Mouse (Mus musculus) hindbrain, postnatal 0 days (tissue): ENCODE results near the gene Rtl3. TPM values are rescaled to one million over a fixed set of nuclear protein-coding genes. Genes with fewer than 3 reads are reported as not detected.

ENCODE experiments used
- ATAC-seq: fragments of 200-750 bp; cut with Nextera tagmentation; 2 replicates; pipeline ENCODE4 v1.8.0; 2017; ENCODE audit warnings: mild to moderate bottlenecking, moderate TSS enrichment, moderate library complexity
- DNase-seq: peaks from one replicate; pipeline ENCODE4 v3.0.0-alpha.2; 2015; ENCODE audit warnings: low spot score
- H3K27ac ChIP-seq: fragments of 300-500 bp; sonication (generic); 2 replicates; pipeline ENCODE4 v1.5.1; 2014; ENCODE audit warnings: mild to moderate bottlenecking
- H3K27me3 ChIP-seq: fragments of 300-500 bp; sonication (generic); 2 replicates; pipeline ENCODE4 v1.6.1; 2014; ENCODE audit warnings: low read length, mixed read lengths; ENCODE audit not compliant: insufficient read depth
- H3K36me3 ChIP-seq: fragments of 300-500 bp; sonication (generic); 2 replicates; pipeline ENCODE4 v1.6.1; 2014; ENCODE audit warnings: low read length, mixed read lengths; ENCODE audit not compliant: insufficient read depth
- H3K4me1 ChIP-seq: fragments of 300-500 bp; sonication (generic); 2 replicates; pipeline ENCODE4 v1.6.1; 2014; ENCODE audit warnings: antibody characterized with exemption, low read length, mixed read lengths; ENCODE audit not compliant: insufficient read depth
- H3K4me2 ChIP-seq: fragments of 300-500 bp; sonication (generic); 2 replicates; pipeline ENCODE4 v1.6.1; 2014; ENCODE audit warnings: low read depth, mild to moderate bottlenecking, low read length, moderate library complexity, mixed read lengths
- H3K4me3 ChIP-seq: fragments of 300-500 bp; sonication (generic); 2 replicates; pipeline ENCODE4 v1.5.1; 2014; ENCODE audit warnings: low read length
- H3K9ac ChIP-seq: fragments of 300-500 bp; sonication (generic); replicated peaks from 2 replicates; pipeline ENCODE4 v1.6.1; 2014; ENCODE audit warnings: mild to moderate bottlenecking, low read length, moderate library complexity, mixed read lengths
- H3K9me3 ChIP-seq: fragments of 300-500 bp; sonication (generic); 2 replicates; pipeline ENCODE4 v1.6.1; 2016; ENCODE audit warnings: low read length, mixed read lengths
- CTCF ChIP-seq: IDR thresholded peaks from 2 replicates; pipeline ENCODE4 v1.5.1; 2016; ENCODE audit warnings: antibody characterized with exemption, control low read depth, low read depth
- WGBS: fragments of 180-500 bp; shearing (Covaris S2); extraction: QIAGEN DNeasy Blood & Tissue Kit; methylation state at CpG from one replicate; pipeline ENCODE4 v1.1.7; 2014; 5-methylcytosine and 5-hydroxymethylcytosine counted together
- polyA plus RNA-seq: library from polyadenylated mRNA; unstranded; fragments of >200 nt; fragmentation: Nextera tagmentation; extraction: Ambion mirVana; gene quantifications from 2 replicates; pipeline ENCODE4 v1.2.1, GENCODE M21; 2015
- total RNA-seq: library from RNA; depleted of rRNA; stranded (reverse); fragments of >200 nt; gene quantifications from 2 replicates; pipeline ENCODE4 v1.2.3, GENCODE M21; 2014; rRNA removed

Gene Rtl3
- total and polyA plus RNA-seq, 2 experiments from 2014 or later, result 0.56 to 1.5 TPM

DNA sequence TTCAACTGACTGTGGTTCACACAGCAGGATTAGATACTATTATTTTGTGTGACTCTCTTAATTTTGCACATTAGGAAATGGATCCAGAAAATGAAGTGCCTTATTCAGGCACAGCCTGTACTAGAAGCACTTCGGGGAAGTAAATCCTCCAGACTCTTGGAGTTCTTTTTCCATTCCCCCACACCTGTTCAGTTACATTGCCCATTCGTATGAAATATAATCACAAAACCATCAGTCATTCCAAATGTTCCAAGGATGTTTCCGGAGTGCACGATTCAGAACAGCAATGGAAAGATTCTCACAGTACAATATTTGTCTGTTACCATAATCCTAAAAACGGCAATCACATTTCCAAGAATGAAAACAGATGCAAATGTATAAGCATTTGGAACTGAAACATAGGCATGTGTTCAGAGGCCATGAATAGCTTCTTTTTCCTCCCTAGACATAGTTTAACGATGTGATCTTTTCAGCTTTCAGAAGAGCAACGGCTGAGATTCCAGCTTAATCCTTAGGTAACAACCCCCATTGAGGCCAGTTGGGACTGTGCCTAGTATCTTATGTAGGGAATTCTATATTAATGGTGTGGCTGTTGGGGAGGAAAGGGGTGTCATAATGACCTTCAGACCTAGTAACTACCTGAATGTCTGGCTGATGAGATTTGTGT is 30.8 kb downstream of the Rtl3 start:
- WGBS, result 65% methylated on average over 7 of the region's 7 CpGs
- H3K4me3 ChIP-seq, result no peak overlapping the region
- no peaks in the 10 kb centered on the region for H3K9me3 ChIP-seq
- DNase-seq, result no peak
- H3K36me3 ChIP-seq, result no peaks in the 10 kb centered on the region
- no peak for ATAC-seq
- H3K27me3 ChIP-seq, result no peaks in the 10 kb centered on the region
- no peak for TF ChIP-seq CTCF
- H3K9ac ChIP-seq, result no peak overlapping the region
- H3K27ac ChIP-seq, result no peak overlapping the region
- no peak overlapping the region for H3K4me2 ChIP-seq
- no peaks in the 10 kb centered on the region for H3K4me1 ChIP-seq

DNA sequence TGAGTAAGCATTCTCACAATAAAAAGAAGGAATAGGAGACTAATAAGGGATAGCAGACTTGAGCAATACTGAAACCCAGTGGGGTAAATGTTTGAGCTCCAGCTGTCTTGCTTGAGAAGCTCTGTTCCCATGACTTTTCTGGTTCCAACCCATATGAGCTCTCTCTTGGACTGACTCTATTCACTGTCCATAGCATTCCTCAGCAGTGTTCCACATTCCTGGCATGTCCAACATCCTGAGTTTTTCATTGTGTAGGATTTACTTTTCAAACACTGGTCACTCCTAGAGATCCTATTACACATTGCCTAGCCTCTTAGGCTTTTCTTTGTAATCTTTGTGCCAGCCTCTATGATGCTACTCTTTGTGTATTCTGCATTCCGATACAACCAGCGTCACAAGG is 36.1 kb downstream of the Rtl3 start:
- H3K4me3 ChIP-seq, result no peak overlapping the region
- H3K27me3 ChIP-seq, result no peaks in the 10 kb centered on the region
- WGBS, result 56% methylated on average over 2 of the region's 2 CpGs
- no peaks in the 10 kb centered on the region for H3K36me3 ChIP-seq
- H3K4me2 ChIP-seq, result no peak overlapping the region
- H3K9ac ChIP-seq, result no peak overlapping the region
- TF ChIP-seq CTCF, result no peak
- ATAC-seq (no peak), DNase-seq (no peak)
- no peaks in the 10 kb centered on the region for H3K9me3 ChIP-seq
- H3K27ac ChIP-seq, result no peak overlapping the region
- H3K4me1 ChIP-seq, result no peaks in the 10 kb centered on the region

DNA sequence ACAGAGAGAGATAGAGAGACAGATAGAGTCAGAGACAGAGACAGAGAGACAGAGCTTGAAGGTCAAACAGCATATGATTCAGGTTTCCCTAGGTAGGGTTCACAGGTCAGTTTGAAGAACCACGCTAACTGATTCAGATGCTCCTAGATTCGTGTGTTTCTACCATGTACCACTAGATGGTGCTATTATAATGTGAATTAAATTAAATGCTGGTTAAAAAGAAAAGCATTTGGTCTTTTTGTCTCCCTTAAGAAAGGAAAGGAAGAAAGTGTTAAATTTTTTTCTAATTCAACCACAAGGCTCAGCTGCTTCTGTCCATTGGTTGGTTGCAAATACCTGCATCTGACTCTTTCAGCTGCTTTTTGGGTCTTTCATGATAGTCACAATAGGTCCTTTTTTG is 45.8 kb downstream of the Rtl3 start:
- DNase-seq, result peak; percentile 67
- H3K4me2 ChIP-seq, result no peak overlapping the region

More for the DNA sequence above, 45.8 kb downstream of the Rtl3 start:
- peak; percentile 62 for TF ChIP-seq CTCF
- 6% methylated on average over 2 of the region's 2 CpGs for WGBS
- Histone ChIP-seq H3K4me3 (no peak overlapping the region), H3K9ac (no peak overlapping the region), H3K27me3 (no peaks in the 10 kb centered on the region), H3K27ac (no peak overlapping the region), H3K4me1 (no peaks in the 10 kb centered on the region), H3K36me3 (no peaks in the 10 kb centered on the region), H3K9me3 (no peaks in the 10 kb centered on the region)
- ATAC-seq, result no peak

Other genes with a start within 250 kb of the Rtl3 start
- gene Cysltr1, start 237.0 kb downstream of the Rtl3 start, total RNA-seq, result 0.63 TPM in 1 of 2 replicates, not detected in the other
- 0.77 and 0.79 TPM in 2 replicates for gene Cysltr1, start 237.0 kb downstream of the Rtl3 start, polyA plus RNA-seq
- gene Lpar4, start 80.0 kb upstream of the Rtl3 start, total RNA-seq, result 3.7 and 4.3 TPM in 2 replicates
- gene Lpar4, start 80.0 kb upstream of the Rtl3 start, polyA plus RNA-seq, result 4.8 and 5.1 TPM in 2 replicates
- gene P2ry10, start 247.8 kb upstream of the Rtl3 start, total RNA-seq, result not detected in 2 replicates
- gene P2ry10, start 247.8 kb upstream of the Rtl3 start, polyA plus RNA-seq, result not detected in 2 replicates